Mouse (Mus musculus) monocyte, adult 2 months (primary cell): ENCODE measurements around the gene Rbm34.
A peak's percentile ranks its signal among the peaks of the same experiment; 100 is the strongest.
"Not testable (repeated sequence)": the region's sequence is repeated elsewhere in the genome, so short reads cannot be mapped to it uniquely, and the experiment has no call there.

ENCODE experiments used
- DNase-seq, 2 experiments: peaks; one replicate each; pipeline ENCODE4 v3.0.0; 2022; ENCODE audit warnings: low spot score in 2 of 2, low read depth in 1 of 2

The Rbm34 gene

DNA sequence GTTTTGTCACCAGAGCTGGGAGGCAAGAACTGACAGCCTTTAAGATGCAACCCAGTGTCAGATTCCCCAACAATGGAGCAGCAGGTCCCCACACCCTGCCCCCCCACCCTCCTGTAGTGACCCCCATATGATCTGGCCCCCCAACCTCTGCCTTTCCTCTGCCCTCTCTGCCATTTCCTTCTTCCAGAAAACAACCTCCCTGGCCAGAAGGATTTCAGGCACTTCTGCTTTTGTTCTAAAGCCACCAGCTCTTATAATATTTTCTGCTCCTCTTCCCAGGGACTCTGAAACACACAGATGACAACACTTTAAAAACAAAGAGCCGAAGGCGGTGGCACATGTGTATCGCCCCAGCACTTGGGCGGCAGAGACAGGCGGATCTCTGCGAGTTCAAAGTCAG, 50.5 kb downstream of the Rbm34 start:
- DNase-seq, result no peak

DNA sequence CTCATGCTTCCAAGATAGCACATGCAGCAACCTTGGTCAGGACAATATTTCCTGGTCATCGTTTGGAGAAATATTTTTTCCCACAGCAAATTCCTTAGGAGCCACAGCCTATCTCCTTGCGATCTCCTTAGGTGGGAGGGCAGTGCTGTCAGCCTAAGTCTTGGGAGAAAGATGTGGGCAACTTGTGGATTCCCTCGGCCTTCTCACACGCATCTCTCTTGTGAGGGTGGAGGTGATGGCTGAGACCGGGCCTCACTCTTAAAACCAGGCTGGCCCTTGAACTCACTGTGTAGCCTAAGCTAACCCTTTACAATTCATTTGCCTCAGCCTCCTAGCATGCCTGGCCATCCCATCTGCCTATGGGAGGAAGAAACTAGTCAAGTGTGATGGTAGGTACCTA, 51.2 kb downstream of the Rbm34 start:
- no peak for DNase-seq

DNA sequence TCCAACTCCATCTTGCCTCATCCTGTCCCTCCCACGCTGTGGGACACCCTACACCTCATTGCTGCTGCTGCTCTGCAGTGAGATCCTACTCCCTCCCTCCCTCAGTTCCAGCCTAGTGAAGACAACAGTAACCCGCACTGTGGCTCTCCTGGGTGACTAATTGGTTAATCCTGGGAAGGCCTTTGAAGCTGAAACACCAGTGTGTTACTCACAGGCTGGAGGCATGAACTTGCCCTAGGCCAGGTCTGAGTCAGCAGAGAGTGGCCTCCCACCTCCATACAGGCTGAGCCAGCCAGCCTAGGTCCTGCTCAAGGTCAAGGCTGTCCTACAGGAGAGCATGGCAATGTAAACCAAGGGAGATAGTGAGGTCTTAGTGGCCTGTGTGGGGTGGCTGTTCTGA, 51.6 kb downstream of the Rbm34 start:
- no peak for DNase-seq

GRCm38 (mm10) chr8:126918356-126918755, 52.5 kb downstream of the Rbm34 start:
- DNase-seq, result no peak

GRCm38 (mm10) chr8:126917179-126917905, 53.5 kb downstream of the Rbm34 start:
- no peak for DNase-seq

DNA sequence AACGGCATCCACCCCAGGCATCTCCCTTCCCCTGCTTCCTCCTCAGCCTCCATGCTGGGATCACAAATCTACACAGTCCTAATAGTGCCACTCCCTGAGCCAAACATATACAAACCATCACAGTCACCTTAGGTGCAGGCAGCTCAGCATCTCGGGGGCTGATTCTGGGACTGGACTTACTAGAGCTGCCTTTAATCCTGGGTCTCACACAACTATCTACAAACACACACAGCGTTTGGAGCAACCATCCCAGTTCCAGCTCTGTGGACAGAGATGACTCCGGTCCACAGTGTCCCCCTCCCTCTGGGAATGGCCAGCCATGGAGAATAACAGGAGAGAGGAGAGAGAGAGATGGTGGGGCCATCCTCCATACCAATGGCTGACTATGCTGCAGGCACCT, 54.3 kb downstream of the Rbm34 start:
- no peak for DNase-seq

- DNase-seq, result no peak
Measured at GRCm38 (mm10) chr8:126914609-126915375, 56.1 kb downstream of the Rbm34 start.

GRCm38 (mm10) chr8:126914107-126914490, 56.8 kb downstream of the Rbm34 start:
- not testable (repeated sequence) for DNase-seq

DNA sequence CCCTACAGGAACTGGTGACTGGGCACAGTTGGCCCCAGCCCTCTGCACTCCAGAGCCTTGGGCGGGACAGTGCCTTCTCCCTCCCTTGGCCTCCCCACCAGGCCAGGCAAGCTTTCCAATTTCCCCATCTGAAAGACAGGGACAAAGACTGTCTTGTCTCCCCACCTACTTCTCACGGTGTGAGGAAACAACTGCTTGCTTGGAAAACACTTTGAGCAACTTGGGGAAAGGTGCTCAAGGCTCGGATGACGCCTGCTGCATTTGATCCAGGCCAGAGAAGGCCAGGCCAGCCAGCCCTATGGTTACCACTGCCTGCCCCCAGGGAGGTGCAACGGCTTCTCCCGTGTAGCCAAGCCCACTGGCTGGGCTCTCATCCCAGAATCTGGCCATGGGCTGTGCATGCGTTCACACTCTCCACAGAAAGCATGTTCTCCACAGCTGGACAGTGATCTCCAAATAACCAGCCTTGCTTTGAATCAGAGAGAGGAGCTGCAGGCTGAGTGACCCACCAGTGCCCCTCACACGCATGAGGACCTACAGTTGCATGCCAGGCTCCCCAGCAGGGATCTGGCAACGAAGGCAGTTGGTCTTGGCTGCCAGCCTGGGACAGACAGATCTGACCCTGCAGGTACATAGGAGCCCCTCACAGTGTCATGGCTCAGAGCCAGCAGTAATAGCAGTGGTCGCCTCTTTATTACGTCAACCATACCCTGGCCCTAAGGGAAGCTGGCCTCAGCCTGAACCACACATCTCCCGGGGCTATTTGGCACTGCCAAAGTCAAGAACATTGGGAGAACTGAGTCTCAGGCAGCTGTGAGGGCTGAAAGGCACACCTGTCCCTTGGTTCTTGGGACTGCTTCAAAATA, 57.4 kb downstream of the Rbm34 start:
- no peak for DNase-seq

GRCm38 (mm10) chr8:126909371-126909802, 61.5 kb downstream of the Rbm34 start:
- no peak for DNase-seq

DNA sequence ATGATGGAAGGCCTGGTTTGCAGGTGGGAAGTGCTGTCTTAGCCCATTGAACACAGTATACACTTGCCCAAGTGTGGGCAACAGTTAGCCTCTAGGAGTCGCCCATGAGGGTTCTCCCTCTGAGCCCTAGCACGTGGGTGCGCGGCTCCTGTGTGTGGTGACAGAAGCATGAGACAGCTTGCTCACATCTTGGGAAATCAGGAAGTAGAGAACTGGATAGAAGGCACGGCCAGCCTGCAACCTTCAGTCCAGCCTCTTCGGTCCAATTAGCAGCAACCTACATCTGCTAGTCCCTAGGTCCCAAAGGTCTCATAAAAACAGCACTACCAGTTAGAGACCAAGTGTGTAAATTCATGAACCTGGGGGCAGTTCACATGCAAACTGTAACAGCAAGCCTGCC, 62.1 kb downstream of the Rbm34 start:
- peak; percentile 70 to 72 for DNase-seq

DNA sequence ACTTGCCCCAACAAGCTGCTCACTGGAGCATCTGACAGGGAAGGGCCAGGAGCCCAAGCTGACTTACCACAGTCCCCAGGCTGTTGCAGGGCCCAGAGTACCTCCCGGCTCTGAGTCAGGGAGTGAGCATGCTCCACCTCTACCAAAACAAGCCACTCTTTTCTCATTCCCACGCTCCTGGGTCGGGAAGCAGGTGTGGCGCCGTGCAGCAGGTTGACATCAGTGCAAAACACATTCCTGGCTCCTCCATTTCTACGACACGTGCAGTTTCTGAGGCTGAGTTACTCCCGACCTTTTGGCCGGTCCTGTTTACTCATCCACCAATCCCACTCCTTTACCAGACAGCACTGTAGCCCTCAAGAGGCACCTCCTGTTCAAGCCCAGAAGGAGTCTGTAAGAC, 62.9 kb downstream of the Rbm34 start:
- DNase-seq, result no peak

GRCm38 (mm10) chr8:126907374-126907773, 63.5 kb downstream of the Rbm34 start:
- DNase-seq, result no peak

DNA sequence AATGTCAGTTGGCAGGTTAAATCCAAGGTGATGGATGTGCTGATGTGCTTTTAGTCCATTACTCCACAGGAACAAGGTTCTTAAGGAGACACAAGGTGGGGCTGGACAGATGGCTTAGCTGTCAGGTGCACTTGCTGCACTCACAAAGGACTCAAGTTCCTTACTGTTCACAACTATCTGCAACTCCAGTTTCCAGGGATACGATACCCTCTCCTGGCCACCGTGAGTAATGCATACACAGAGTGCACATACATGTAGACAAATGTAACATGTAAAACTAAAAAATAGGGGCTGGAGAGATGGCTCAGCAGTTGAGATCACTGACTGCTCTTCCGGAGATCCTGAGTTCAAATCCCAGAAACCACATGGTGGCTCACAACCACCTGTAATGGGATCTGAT, 65.5 kb downstream of the Rbm34 start:
- DNase-seq, result peak in 1 of 2 experiments; percentile 28

- DNase-seq, result no peak
Measured at GRCm38 (mm10) chr8:126903927-126904326, 66.9 kb downstream of the Rbm34 start.

DNA sequence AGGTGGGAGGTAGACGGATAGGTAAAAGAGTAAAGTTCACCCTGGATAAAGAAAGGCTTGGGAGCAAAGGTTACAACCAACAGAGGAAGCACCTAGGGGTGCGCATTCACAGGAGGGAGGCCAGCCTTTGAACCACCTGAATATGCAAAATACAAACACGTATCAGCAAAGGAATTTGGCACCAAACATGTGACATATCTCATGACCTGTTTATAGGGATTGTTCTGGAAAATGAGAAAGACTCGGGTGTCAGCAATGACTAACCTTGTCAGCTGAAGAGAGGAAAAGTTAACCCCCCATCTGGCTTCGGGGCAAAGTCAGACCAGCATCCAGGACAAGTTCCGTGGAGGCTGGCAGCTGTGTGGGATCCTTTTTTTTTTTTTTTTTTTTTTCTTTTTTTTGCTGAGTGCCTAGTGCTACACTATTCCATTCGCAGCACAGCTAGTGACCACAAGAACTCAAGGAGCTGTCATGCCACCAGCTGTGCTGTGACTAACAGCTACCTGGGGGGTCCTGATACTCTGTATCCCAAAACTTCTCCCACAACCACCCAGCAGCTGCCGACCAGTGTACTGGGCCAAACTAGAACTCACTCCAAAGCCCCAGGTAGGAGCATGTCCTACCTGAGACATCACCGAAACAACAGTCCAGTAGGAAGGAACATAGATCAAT, 67.5 kb downstream of the Rbm34 start:
- no peak for DNase-seq

DNA sequence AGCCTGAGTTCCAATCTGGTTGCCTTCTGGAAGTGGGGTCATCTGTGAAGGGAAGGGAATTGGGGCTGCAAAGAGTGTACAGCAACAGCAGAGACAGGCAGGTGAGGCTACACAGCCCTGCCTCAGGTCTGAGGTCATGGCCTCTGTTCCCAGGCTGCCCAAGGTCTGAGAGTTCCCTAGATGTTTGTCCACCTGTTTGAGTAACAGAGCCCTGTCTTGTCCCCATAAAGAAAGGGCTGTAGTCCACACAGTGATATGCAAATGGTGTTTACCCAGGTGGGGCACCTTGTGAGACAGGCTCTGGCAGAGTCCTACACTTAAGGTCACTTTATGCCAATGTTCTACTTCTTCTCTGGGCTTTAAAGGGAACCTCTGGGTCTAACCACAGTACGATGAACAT, 69.3 kb downstream of the Rbm34 start:
- DNase-seq, result no peak

- DNase-seq, result no peak
Measured at GRCm38 (mm10) chr8:126901049-126901448, 69.8 kb downstream of the Rbm34 start.
